In the genomic region with DNA sequence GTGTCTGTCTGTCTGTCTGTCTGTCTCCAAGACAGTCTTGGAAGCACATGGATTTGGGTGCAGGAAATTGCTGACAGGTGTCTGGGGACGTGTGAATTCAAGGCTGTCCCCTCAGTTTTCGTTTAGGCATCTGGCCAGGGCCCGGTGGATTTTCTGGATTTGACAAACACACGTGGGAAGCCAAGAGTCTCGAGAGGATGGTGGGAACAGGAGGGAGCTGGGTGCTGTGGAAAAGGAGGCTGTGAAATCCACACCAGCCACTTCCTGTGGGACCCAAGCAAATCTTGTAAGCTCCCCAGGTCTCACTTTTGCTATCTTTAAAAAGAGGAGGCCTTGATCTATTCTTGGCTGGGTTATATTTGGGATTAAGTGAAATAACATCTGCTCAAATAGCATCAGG, we compare ENCODE assay signal across 18 mouse cellular contexts.
"Had no signal": no experiment of that assay in that cellular context is flagged by ENCODE, and none has a peak within 500 bp of the region (broad histone marks: within the 10 kb centered on the region; RNA-seq: fewer than 3 reads in every experiment).

No protein-coding gene starts in this region.

- H3K27me3 ChIP-seq: limb, embryonic 15.5 days; liver, embryonic 12.5 days; lung, embryonic 15.5 days; midbrain, embryonic 15.5 days; neural tube, embryonic 12.5 days; stomach, embryonic 15.5 days had no signal

- H3K4me2 ChIP-seq: limb, embryonic 15.5 days; liver, embryonic 12.5 days; lung, embryonic 15.5 days; midbrain, embryonic 11.5 days; midbrain, embryonic 15.5 days; neural tube, embryonic 12.5 days; stomach, embryonic 15.5 days had no signal

- DNase-seq: kidney, postnatal 10 days; kidney, postnatal 4 days; left cerebral cortex, postnatal 4 days; lung, postnatal 14 days; retina, postnatal 1 day; right cerebral cortex, postnatal 4 days; thymus, adult 2 months; thymus, postnatal 25 days had no signal

- H3K4me3 ChIP-seq: layer of hippocampus, adult 2 months; limb, embryonic 15.5 days; liver, embryonic 12.5 days; lung, embryonic 15.5 days; megakaryocyte, embryonic 14.5 days; midbrain, embryonic 15.5 days; neural tube, embryonic 12.5 days; stomach, embryonic 15.5 days had no signal

- H3K9me3 ChIP-seq: limb, embryonic 15.5 days; liver, embryonic 12.5 days; lung, embryonic 15.5 days; midbrain, embryonic 15.5 days; neural tube, embryonic 12.5 days; stomach, embryonic 15.5 days had no signal

- ATAC-seq: liver, embryonic 12.5 days; midbrain, embryonic 15.5 days had no signal

- H3K36me3 ChIP-seq: limb, embryonic 15.5 days; liver, embryonic 12.5 days; lung, embryonic 15.5 days; midbrain, embryonic 15.5 days; neural tube, embryonic 12.5 days; stomach, embryonic 15.5 days had no signal

- H3K9ac ChIP-seq: limb, embryonic 15.5 days; liver, embryonic 12.5 days; lung, embryonic 15.5 days; midbrain, embryonic 15.5 days; neural tube, embryonic 12.5 days; stomach, embryonic 15.5 days had no signal

- H3K4me1 ChIP-seq: liver, embryonic 12.5 days; megakaryocyte, embryonic 14.5 days had no signal

- H3K27ac ChIP-seq: layer of hippocampus, adult 2 months; limb, embryonic 15.5 days; liver, embryonic 12.5 days; lung, embryonic 15.5 days; macrophage; midbrain, embryonic 15.5 days; neural tube, embryonic 12.5 days; stomach, embryonic 15.5 days had no signal
